Mouse (Mus musculus) myocyte (in vitro differentiated cells): ENCODE data around the gene 2210408I21Rik. TPM values are rescaled to one million over a fixed set of nuclear protein-coding genes. Genes with fewer than 3 reads are reported as not detected.
"Not testable (repeated sequence)": the region's sequence is repeated elsewhere in the genome, so short reads cannot be mapped to it uniquely, and the experiment has no call there.

ENCODE experiments used
- H3K27me3 ChIP-seq: one replicate; pipeline ENCODE4 v1.6.1; 2011; ENCODE audit not compliant: control insufficient read depth, insufficient read depth, insufficient read length
- H3K36me3 ChIP-seq: one replicate; pipeline ENCODE4 v1.6.1; 2011; ENCODE audit not compliant: control insufficient read depth, insufficient read depth
- H3K4me2 ChIP-seq: one replicate; pipeline ENCODE4 v1.6.1; 2011; ENCODE audit warnings: low read depth, control low read depth
- H3K4me3 ChIP-seq: one replicate; pipeline ENCODE4 v1.5.1; 2011; ENCODE audit warnings: mild to moderate bottlenecking, control low read depth, moderate library complexity
- H3K79me2 ChIP-seq: one replicate; pipeline ENCODE4 v1.6.1; 2011; ENCODE audit not compliant: control insufficient read depth, insufficient read depth
- H3ac ChIP-seq: one replicate; pipeline ENCODE4 v1.6.1; 2011; ENCODE audit not compliant: control insufficient read depth, insufficient read length
- CEBPB ChIP-seq: IDR thresholded peaks from 2 replicates; pipeline ENCODE4 v1.6.1; 2011; ENCODE audit warnings: mild to moderate bottlenecking, moderate library complexity; ENCODE audit not compliant: poor library complexity, insufficient read depth, severe bottlenecking
- E2F4 ChIP-seq: IDR thresholded peaks from one replicate; pipeline ENCODE4 v1.6.1; 2011; ENCODE audit warnings: mild to moderate bottlenecking, control low read depth, moderate library complexity; ENCODE audit not compliant: insufficient read depth
- MAX ChIP-seq: IDR thresholded peaks from one replicate; pipeline ENCODE4 v1.6.1; 2011; ENCODE audit warnings: low read depth, mild to moderate bottlenecking, control low read depth
- MYOD1 ChIP-seq, 3 experiments: IDR thresholded peaks; one replicate each; pipeline ENCODE4 v1.6.1; 2011; ENCODE audit warnings: control low read depth in 2 of 3, low read depth in 2 of 3, mild to moderate bottlenecking in 2 of 3, moderate library complexity in 1 of 3; ENCODE audit not compliant: insufficient read length in 2 of 3, control insufficient read depth in 1 of 3
- MYOG ChIP-seq, 3 experiments: IDR thresholded peaks; one replicate each; pipeline ENCODE4 v1.6.1; 2011; ENCODE audit warnings: control low read depth in 2 of 3, low read depth in 2 of 3, mild to moderate bottlenecking in 2 of 3; ENCODE audit not compliant: insufficient read length in 2 of 3, control insufficient read depth in 1 of 3, insufficient read depth in 1 of 3
- POLR2A ChIP-seq: IDR thresholded peaks from one replicate; pipeline ENCODE4 v1.6.1; 2011; ENCODE audit warnings: low read depth, mild to moderate bottlenecking, control low read depth, moderate library complexity; ENCODE audit not compliant: insufficient read length
- POLR2AphosphoS2 ChIP-seq: IDR thresholded peaks from one replicate; pipeline ENCODE4 v1.6.1; 2011; ENCODE audit warnings: low read depth, control low read depth; ENCODE audit not compliant: insufficient read length
- REST ChIP-seq: IDR thresholded peaks from one replicate; pipeline ENCODE4 v1.6.1; 2011; ENCODE audit warnings: mild to moderate bottlenecking, control low read depth, moderate library complexity; ENCODE audit not compliant: insufficient read depth, insufficient read length
- TCF12 ChIP-seq: IDR thresholded peaks from one replicate; pipeline ENCODE4 v1.6.1; 2011; ENCODE audit warnings: mild to moderate bottlenecking, control low read depth; ENCODE audit not compliant: poor library complexity, insufficient read depth, severe bottlenecking
- TCF3 ChIP-seq: IDR thresholded peaks from one replicate; pipeline ENCODE4 v1.6.1; 2011; ENCODE audit warnings: low read depth, control low read depth; ENCODE audit not compliant: insufficient read length
- polyA plus RNA-seq: library from polyadenylated mRNA; unstranded; fragments of >200 nt; fragmentation: generic; extraction: Trizol; gene quantifications from one replicate; pipeline ENCODE4 v1.2.1, GENCODE M21; 2012; ENCODE audit warnings: missing spikeins

Gene 2210408I21Rik
- 1.7 TPM for polyA plus RNA-seq

GRCm38 (mm10) chr13:77134931-77135620 is at the start of gene 2210408I21Rik, which contains the start of gene Slf1:
2210408I21Rik (plus strand) TSS chr13:77135540.
Slf1 (minus strand) TSS chr13:77135473.
- Histone ChIP-seq H3K27me3 (no peaks in the 10 kb centered on the region), H3ac (peak within 1 kb of the TSS; percentile 43), H3K4me2 (peak within 1 kb of the TSS; percentile 79), H3K36me3 (no peaks in the 10 kb centered on the region), H3K4me3 (peak within 1 kb of the TSS; percentile 76), H3K79me2 (peaks cover 28% of the 10 kb centered on the region)
- no peak for TF ChIP-seq CEBPB
- TF ChIP-seq REST, result no peak
- TF ChIP-seq MYOD1 (IDR thresholded peaks at IDR 0.05; ENCODE audit: control insufficient read depth in 1 of 3, insufficient read length in 2 of 3, low read depth in 2 of 3), result no peak
- peak; percentile 98 for TF ChIP-seq E2F4
- no peak for TF ChIP-seq POLR2AphosphoS2
- no peak for TF ChIP-seq MYOG (IDR thresholded peaks at IDR 0.05; ENCODE audit: control insufficient read depth in 1 of 3, insufficient read depth in 1 of 3, insufficient read length in 2 of 3, low read depth in 2 of 3)
- no peak for TF ChIP-seq MAX

GRCm38 (mm10) chr13:77092876-77093275 is 42.5 kb upstream of the 2210408I21Rik start:
- H3K4me3 ChIP-seq, H3ac ChIP-seq, H3K79me2 ChIP-seq, H3K27me3 ChIP-seq, H3K36me3 ChIP-seq, H3K4me2 ChIP-seq: not testable (repeated sequence)

- Histone ChIP-seq H3K4me2 (no peak overlapping the region), H3K4me3 (no peak overlapping the region), H3ac (no peak overlapping the region), H3K79me2 (no peaks in the 10 kb centered on the region), H3K36me3 (peaks cover 9% of the 10 kb centered on the region), H3K27me3 (no peaks in the 10 kb centered on the region)
- TF ChIP-seq MYOG (IDR thresholded peaks at IDR 0.05; ENCODE audit: control insufficient read depth in 1 of 3, insufficient read depth in 1 of 3, insufficient read length in 2 of 3, low read depth in 2 of 3) (no peak), POLR2A (no peak), TCF3 (no peak), REST (no peak)
Measured at GRCm38 (mm10) chr13:77107734-77108133, 27.6 kb upstream of the 2210408I21Rik start.

GRCm38 (mm10) chr13:77118695-77119094 is 16.6 kb upstream of the 2210408I21Rik start:
- H3K27me3 ChIP-seq, result no peaks in the 10 kb centered on the region
- H3K79me2 ChIP-seq, result no peaks in the 10 kb centered on the region
- H3K36me3 ChIP-seq, result no peaks in the 10 kb centered on the region
- no peak overlapping the region for H3K4me3 ChIP-seq
- no peak overlapping the region for H3ac ChIP-seq
- no peak overlapping the region for H3K4me2 ChIP-seq
- TF ChIP-seq TCF12, result no peak

GRCm38 (mm10) chr13:77125159-77125558 is 10.2 kb upstream of the 2210408I21Rik start:
- peaks cover 6% of the 10 kb centered on the region for H3K79me2 ChIP-seq
- H3K27me3 ChIP-seq, result no peaks in the 10 kb centered on the region
- no peak overlapping the region for H3ac ChIP-seq
- no peak overlapping the region for H3K4me2 ChIP-seq
- TF ChIP-seq TCF12 (no peak), MAX (no peak), E2F4 (no peak), CEBPB (no peak)
- no peak overlapping the region for H3K4me3 ChIP-seq
- no peaks in the 10 kb centered on the region for H3K36me3 ChIP-seq

GRCm38 (mm10) chr13:77128240-77128639 is 7.1 kb upstream of the 2210408I21Rik start:
- TF ChIP-seq MYOD1 (IDR thresholded peaks at IDR 0.05; ENCODE audit: control insufficient read depth in 1 of 3, insufficient read length in 2 of 3, low read depth in 2 of 3), result no peak
- Histone ChIP-seq H3K79me2 (peaks cover 16% of the 10 kb centered on the region), H3K4me3 (no peak overlapping the region), H3K4me2 (no peak overlapping the region), H3ac (no peak overlapping the region), H3K27me3 (no peaks in the 10 kb centered on the region), H3K36me3 (no peaks in the 10 kb centered on the region)
